Mouse (Mus musculus): ENCODE results near the gene Ccnc. TPM values are rescaled to one million over a fixed set of nuclear protein-coding genes. Genes with fewer than 3 reads are reported as not detected.
A peak's percentile ranks its signal among the peaks of the same experiment; 100 is the strongest.

Ccnc gene
- polyA plus RNA-seq, 1 experiment from 2014 or later: 47.4 TPM

DNA sequence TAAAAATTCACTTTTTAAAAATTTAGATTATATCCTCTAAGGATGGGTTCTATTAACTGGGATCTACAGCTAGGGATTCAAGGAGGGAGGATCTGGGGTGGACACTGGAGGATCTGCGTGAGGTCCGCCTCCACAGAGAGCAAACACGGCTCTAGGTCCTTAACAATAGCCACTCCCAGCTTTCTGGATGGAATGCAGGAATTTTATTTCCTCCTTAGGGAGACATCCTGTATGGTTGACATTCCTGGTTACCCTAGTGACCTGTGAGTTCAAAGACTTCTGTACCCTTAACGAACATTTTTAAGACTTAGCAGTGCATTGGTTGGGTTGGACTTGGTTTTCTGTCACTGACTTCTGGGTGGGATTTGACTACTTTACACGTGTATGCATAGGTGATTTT lies 18.2 kb downstream of the Ccnc start:
- H3K36me3 ChIP-seq: peaks cover 10% of the 10 kb centered on the region
- WGBS: 63% methylated on average over 5 of the region's 5 CpGs
- ATAC-seq (ENCODE audit: borderline replicate concordance, extremely low read depth, low FRiP score, low TSS enrichment): no peak
- H3K4me2 ChIP-seq: no peak overlapping the region
- no peak overlapping the region for H3K27ac ChIP-seq
- H3K4me3 ChIP-seq: no peak overlapping the region
- H3K9me3 ChIP-seq: no peaks in the 10 kb centered on the region
- no peaks in the 10 kb centered on the region for H3K27me3 ChIP-seq
- H3K9ac ChIP-seq: no peak overlapping the region
- H3K4me1 ChIP-seq: no peaks in the 10 kb centered on the region

DNA sequence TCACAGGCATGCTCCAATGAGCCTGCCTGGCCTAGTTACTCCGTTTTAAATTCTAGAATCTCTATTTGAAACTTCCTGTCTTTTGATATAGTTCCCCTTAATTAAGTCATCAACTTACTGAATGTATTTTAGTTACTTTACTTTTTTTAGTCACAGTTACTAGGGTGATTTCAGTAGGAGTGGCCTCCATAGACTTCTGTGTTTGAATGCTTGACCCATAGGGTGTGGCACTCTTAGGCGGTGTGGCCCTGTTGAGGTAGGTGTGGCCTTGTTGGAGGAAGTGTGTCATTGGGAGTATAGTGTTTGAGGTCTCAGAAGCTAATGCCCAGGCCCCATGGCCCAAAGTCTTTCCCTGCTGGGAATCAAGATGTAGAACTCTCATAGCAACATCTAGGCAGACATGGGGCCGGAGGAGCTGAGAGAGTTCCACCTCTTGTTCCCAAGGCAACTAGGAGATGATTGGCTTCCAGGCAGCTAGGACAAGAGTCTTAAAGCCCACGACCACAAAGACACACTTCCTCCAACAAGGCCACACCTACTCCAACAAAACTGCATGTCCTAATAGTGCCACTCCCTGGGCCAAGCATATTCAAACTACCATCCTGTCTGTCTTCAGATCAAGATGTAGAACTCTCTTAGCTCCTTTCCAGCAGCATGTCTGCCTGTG lies 27.8 kb downstream of the Ccnc start:
- H3K4me1 ChIP-seq: no peaks in the 10 kb centered on the region
- peaks cover 6% of the 10 kb centered on the region; the same call in 1 of the 2 replicates for H3K36me3 ChIP-seq
- WGBS: 67% methylated on average over 4 of the region's 4 CpGs
- no peaks in the 10 kb centered on the region for H3K9me3 ChIP-seq
- no peak for ATAC-seq (ENCODE audit: borderline replicate concordance, extremely low read depth, low FRiP score, low TSS enrichment)
- H3K4me3 ChIP-seq: no peak overlapping the region
- no peaks in the 10 kb centered on the region for H3K27me3 ChIP-seq
- H3K4me2 ChIP-seq: no peak overlapping the region
- H3K9ac ChIP-seq: no peak overlapping the region
- no peak overlapping the region for H3K27ac ChIP-seq

DNA sequence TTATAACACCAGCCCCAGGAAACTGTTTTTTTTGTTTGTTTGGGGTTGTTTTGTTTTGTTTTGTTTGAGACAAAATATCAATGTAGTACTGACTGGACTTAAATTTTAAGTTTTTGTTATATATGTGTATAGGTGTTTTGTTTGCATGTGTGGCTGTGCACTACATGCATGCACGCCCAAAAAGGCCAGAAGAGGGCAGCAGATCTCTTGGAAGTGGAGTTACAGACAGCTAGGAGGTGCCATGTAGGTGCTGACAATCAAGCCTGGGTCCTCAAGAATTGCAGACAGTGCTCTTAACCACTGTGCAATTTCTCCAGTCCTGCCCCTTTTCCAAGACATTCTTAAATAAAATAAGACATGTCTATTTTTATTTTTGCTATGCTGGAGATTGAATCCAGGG lies 31.4 kb downstream of the Ccnc start:
- Histone ChIP-seq H3K27me3 (no peaks in the 10 kb centered on the region), H3K9me3 (no peaks in the 10 kb centered on the region), H3K4me3 (no peak overlapping the region), H3K27ac (no peak overlapping the region), H3K4me2 (no peak overlapping the region), H3K9ac (no peak overlapping the region), H3K36me3 (peaks cover 6% of the 10 kb centered on the region; the same call in 1 of the 2 replicates), H3K4me1 (no peaks in the 10 kb centered on the region)
- 67% methylated on average over 1 of the region's 1 CpGs for WGBS
- no peak for ATAC-seq (ENCODE audit: borderline replicate concordance, extremely low read depth, low FRiP score, low TSS enrichment)

DNA sequence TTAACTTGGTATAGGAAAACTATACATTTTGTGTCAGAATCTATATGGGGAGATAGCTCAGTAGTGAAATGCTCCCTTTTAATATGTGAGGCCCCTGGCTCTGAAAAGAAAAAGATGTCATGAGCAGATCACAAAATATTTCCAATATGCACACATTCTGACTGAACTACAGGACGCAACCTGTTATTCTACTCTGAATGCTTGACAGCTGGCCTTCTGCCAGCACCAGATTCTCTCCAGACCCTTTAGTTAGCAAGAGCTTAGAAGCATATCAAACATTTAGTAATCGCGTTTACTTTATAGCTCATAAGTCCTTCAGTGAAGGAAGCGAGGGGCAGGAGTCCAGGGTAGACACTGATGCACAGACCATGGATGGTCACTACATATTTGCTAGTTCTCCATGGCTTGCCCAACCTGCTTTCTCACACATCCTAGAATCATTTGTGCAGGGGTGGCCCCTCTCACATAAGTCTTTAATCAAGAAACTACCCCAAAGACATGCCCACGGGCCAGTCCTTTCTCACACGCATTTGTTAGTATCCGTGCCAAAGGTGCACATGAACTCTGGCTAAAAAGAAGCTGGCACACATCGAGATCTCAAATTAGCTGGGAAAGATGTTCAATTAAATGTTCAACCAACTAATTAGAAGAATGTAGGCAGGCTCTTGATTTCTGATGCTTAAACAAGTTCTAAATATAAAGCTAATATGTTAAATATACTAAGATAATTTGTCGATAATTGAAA lies 34.1 kb downstream of the Ccnc start:
- H3K4me1 ChIP-seq: 0 out of 2 replicates have a peak, but pooled peaks cover 3% of the 10 kb centered on the region
- no peaks in the 10 kb centered on the region for H3K27me3 ChIP-seq
- no peak overlapping the region for H3K27ac ChIP-seq
- H3K4me3 ChIP-seq: no peak overlapping the region
- no peaks in the 10 kb centered on the region for H3K9me3 ChIP-seq
- 63% methylated on average over 9 of the region's 9 CpGs for WGBS
- H3K9ac ChIP-seq: no peak overlapping the region
- H3K36me3 ChIP-seq: peaks cover 6% of the 10 kb centered on the region; the same call in 1 of the 2 replicates
- no peak overlapping the region for H3K4me2 ChIP-seq
- ATAC-seq (ENCODE audit: borderline replicate concordance, extremely low read depth, low FRiP score, low TSS enrichment): no peak

DNA sequence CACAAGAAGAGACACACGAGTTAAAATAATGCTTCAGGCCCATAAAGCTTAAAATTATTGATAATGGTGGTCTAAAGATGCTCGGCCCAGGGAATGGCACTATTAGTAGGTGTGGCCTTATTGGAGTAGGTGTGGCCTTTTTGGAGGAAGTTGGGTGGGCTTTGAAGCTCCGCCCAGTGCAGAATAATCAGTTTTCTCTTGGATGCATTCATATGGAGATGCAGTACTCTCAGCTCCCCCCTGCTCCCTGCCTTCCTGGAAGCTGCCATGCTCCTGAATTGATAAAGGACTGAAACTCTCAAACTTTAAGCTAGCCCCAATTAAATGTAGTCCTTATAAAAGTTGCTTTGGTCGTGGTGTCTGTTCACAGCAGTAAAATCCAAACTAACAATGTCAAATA lies 36.3 kb downstream of the Ccnc start:
- H3K9me3 ChIP-seq: no peaks in the 10 kb centered on the region
- no peak overlapping the region for H3K4me2 ChIP-seq
- no peak overlapping the region for H3K9ac ChIP-seq
- no peak for ATAC-seq (ENCODE audit: borderline replicate concordance, extremely low read depth, low FRiP score, low TSS enrichment)
- H3K4me1 ChIP-seq: 0 out of 2 replicates have a peak, but pooled peaks cover 3% of the 10 kb centered on the region
- WGBS: 75% methylated on average over 4 of the region's 4 CpGs
- H3K4me3 ChIP-seq: no peak overlapping the region
- H3K36me3 ChIP-seq: peaks cover 5% of the 10 kb centered on the region; the same call in 1 of the 2 replicates
- no peak overlapping the region for H3K27ac ChIP-seq
- no peaks in the 10 kb centered on the region for H3K27me3 ChIP-seq

DNA sequence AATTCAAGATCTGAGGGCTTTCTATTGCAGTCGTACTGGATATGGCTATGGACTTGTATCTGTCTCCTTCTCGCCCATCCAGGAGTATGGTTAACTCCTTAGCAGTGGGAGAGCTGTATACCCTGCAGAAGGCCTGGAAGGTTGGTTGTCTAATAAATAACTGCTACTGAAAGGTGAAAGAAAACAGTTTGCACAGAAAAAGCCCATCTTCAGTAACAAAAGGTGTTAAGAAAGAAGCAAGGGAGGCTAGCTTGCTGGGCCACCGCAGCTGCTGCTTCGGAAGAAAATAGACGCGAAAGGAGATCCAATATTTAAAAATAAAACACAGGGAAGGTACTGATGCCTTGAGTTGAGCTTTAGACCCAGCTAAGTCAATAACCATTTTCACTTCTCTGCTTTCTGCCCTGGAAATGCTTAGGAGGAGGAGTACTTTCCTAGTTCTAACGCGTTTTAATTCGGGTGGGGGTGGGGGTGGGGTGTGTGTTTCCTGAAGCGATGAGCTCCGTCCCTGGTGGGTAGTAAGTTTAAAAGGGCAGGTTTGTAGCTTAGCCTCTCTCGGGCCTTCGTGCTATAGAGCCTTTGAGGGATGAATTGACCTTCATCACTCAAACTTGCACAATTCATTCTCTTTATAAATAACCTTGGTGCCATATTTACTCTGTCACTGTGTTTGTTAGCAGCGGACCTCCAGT lies 38.8 kb downstream of the Ccnc start:
- Histone ChIP-seq H3K4me3 (peak overlapping the region; percentile 74), H3K9ac (peak overlapping the region; percentile 49), H3K27me3 (no peaks in the 10 kb centered on the region), H3K4me2 (peak overlapping the region; percentile 85), H3K27ac (no peak overlapping the region), H3K9me3 (no peaks in the 10 kb centered on the region), H3K36me3 (no peaks in the 10 kb centered on the region), H3K4me1 (0 out of 2 replicates have a peak, but pooled peaks cover 3% of the 10 kb centered on the region)
- peak; percentile 37; the same call in 1 of the 2 replicates for ATAC-seq (ENCODE audit: borderline replicate concordance, extremely low read depth, low FRiP score, low TSS enrichment)
- WGBS: 23% methylated on average over 14 of the region's 14 CpGs

DNA sequence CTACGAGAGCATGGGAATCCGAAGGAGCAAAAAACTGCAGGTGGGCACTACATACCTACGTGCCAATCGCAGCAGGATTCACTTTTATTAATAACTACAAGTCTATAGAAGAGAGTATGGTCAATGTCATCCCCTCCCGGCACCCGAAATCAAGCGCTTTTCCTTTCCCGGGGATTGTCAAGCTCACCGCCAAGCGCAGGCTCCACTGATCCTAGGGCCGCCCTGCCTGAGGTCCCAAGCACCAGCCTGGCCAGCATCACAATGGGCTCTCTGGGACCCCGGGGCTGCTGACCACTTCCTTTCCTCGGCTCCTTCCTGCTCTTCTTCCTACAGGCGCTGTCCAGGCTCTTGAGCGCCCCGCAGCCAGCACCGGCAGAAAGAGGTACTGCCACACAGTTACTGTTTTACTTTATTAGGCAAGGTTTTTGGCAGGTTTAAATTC lies 39.4 kb downstream of the Ccnc start, which contains the start of the genes Usp45 and Tstd3:
Gene Usp45, plus strand, starts transcription at position 294 of the 442 bp plus-strand sequence.
Gene Tstd3, minus strand, starts transcription at position 350 of the 442 bp plus-strand sequence.
- Histone ChIP-seq H3K4me2 (peak within 1 kb of the TSS; percentile 85), H3K27ac (no peak within 1 kb of the TSS), H3K4me3 (peak within 1 kb of the TSS; percentile 74), H3K36me3 (no peaks in the 10 kb centered on the region), H3K9ac (peak within 1 kb of the TSS; percentile 49), H3K27me3 (no peaks in the 10 kb centered on the region), H3K9me3 (no peaks in the 10 kb centered on the region), H3K4me1 (0 out of 2 replicates have a peak, but pooled peaks cover 3% of the 10 kb centered on the region)
- WGBS: 1% methylated on average over 17 of the region's 17 CpGs
- peak; percentile 93 for ATAC-seq (ENCODE audit: borderline replicate concordance, extremely low read depth, low FRiP score, low TSS enrichment)

DNA sequence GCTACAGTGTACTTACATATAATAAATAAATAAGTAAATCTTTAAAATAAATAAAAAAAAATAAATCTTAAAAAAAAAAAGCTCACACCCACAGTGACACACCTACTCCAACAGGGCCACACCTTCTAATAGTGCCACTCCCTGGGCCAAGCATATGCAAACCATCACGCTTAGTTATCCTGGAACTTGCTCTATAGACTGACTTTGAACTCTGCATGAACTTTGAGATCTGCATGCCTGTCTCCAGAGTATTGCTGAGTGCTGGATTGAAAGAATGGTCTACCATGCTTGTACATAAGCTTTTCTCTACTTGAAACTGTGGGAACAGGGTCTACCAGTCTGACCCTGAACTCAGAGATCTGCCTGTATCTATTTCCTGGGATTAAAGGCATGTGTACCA lies 43.6 kb downstream of the Ccnc start:
- no peaks in the 10 kb centered on the region for H3K9me3 ChIP-seq
- no peak overlapping the region for H3K9ac ChIP-seq
- H3K36me3 ChIP-seq: no peaks in the 10 kb centered on the region
- no peak overlapping the region for H3K4me3 ChIP-seq
- H3K27ac ChIP-seq: no peak overlapping the region
- no peak overlapping the region for H3K4me2 ChIP-seq
- WGBS: 65% methylated on average over 1 of the region's 1 CpGs
- ATAC-seq (ENCODE audit: borderline replicate concordance, extremely low read depth, low FRiP score, low TSS enrichment): no peak
- H3K4me1 ChIP-seq: peaks cover 6% of the 10 kb centered on the region; the same call in 1 of the 2 replicates
- H3K27me3 ChIP-seq: no peaks in the 10 kb centered on the region

DNA sequence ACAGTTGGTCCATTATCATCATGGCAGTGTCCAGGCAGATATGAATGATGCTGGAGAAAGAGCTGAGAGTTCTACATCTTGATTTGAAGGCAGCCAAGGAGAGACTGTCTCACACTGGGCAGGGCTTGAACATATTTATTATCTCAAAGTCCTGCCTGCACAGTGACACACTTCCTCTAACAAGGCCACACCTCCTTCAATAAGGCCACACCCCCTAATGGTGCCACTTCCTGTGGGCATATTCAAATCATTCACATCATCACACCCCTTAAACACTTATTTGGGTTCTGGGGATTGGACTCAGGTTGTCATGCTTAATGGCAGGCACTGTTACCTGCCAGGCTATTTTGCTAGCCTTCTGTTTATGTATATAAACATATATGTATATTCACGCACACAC lies 44.8 kb downstream of the Ccnc start:
- ATAC-seq (ENCODE audit: borderline replicate concordance, extremely low read depth, low FRiP score, low TSS enrichment): no peak

DNA sequence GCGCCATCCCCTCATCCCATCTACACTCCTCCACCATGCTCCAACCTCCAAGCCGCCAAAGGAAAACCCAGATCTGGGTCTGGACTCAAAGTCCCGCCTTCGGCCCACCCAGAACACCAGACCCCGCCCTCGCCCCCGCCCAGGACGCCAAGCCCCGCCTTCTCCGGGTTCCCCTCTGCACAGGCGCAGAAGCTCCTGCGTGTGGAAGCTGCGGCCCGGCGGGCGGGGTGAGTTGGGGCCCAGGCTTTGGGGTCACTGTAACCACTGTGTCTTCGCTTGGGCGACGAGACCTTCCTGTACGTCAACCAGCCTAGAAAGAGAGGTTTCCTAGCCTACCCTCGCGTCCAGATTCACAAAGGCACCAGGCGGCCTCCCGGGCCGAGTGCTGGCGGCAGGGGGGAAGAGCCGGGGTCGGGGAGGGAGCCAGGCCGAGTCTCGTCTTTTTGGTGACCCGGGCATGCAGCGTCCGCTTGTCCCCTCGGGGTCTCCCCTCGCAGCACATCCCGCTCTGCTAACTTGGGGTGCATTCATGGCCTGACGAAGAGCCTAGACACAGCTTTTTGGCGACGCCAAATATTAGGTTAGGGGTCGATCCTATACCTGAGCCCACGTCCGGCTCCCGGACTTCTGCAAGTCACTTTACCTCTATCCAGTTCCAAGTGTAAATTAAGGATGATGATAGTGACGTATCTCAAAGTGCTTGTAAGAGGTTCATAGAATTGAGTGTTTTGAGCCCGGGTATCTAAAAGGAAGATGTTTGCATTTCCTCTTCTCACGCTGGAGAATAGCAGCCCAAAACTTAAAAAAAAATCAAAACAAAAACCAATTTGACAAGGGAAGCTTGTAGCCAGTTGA lies 48.8 kb downstream of the Ccnc start:
- ATAC-seq (ENCODE audit: borderline replicate concordance, extremely low read depth, low FRiP score, low TSS enrichment): peak; percentile 97
- Histone ChIP-seq H3K9me3 (no peaks in the 10 kb centered on the region), H3K36me3 (peaks cover 6% of the 10 kb centered on the region), H3K4me3 (peak overlapping the region; percentile 77), H3K9ac (peak overlapping the region; percentile 74), H3K27ac (0 out of 2 replicates have a peak overlapping the region, but pooled peaks have one; percentile 31), H3K27me3 (no peaks in the 10 kb centered on the region), H3K4me1 (peaks cover 8% of the 10 kb centered on the region; the same call in 1 of the 2 replicates), H3K4me2 (peak overlapping the region; percentile 68)
- under 1% methylated on average over 46 of the region's 46 CpGs for WGBS

More for the DNA sequence above, 44.8 kb downstream of the Ccnc start:
- no peak overlapping the region for H3K4me3 ChIP-seq
- no peaks in the 10 kb centered on the region for H3K36me3 ChIP-seq
- no peak overlapping the region for H3K4me2 ChIP-seq
- H3K9ac ChIP-seq: no peak overlapping the region
- peaks cover 5% of the 10 kb centered on the region; the same call in 1 of the 2 replicates for H3K4me1 ChIP-seq
- 98% methylated on average over 1 of the region's 1 CpGs for WGBS
- no peak overlapping the region for H3K27ac ChIP-seq
- no peaks in the 10 kb centered on the region for H3K9me3 ChIP-seq
- no peaks in the 10 kb centered on the region for H3K27me3 ChIP-seq

DNA sequence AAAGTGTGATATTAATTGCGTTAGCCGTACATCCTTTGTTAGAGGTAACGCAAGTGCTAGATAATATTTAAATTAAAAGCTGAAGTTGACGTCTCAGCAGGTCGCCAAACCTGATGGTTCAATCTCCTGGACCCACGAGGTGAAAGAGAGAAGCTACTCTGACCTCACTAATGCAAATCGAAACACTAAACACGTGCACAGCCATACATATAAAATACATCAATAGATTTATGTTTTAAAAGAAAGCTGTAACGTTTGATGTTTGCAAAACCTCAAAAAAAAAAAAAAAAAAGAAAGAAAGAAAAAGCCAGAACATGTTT lies 49.4 kb downstream of the Ccnc start:
- H3K4me1 ChIP-seq: peaks cover 8% of the 10 kb centered on the region; the same call in 1 of the 2 replicates
- no peaks in the 10 kb centered on the region for H3K9me3 ChIP-seq
- H3K27me3 ChIP-seq: no peaks in the 10 kb centered on the region
- H3K9ac ChIP-seq: peak overlapping the region; percentile 74; the same call in 1 of the 2 replicates
- no peak for ATAC-seq (ENCODE audit: borderline replicate concordance, extremely low read depth, low FRiP score, low TSS enrichment)
- H3K4me3 ChIP-seq: peak overlapping the region; percentile 77
- H3K36me3 ChIP-seq: peaks cover 12% of the 10 kb centered on the region
- peak overlapping the region; percentile 68 for H3K4me2 ChIP-seq
- 5% methylated on average over 9 of the region's 9 CpGs for WGBS
- H3K27ac ChIP-seq: no peak overlapping the region
